Comparison of ENCODE assay signal across 11 mouse cellular contexts in genomic region chr5:137377176-137377575, GRCm38 (mm10). TPM values are rescaled to one million over a fixed set of nuclear protein-coding genes. Genes with fewer than 3 reads are reported as not detected.
DNase-seq lines count a peak whose midpoint lies in the region; ATAC-seq lines count a peak whose summit lies in the region.
"Had no signal": no experiment of that assay in that cellular context is flagged by ENCODE, and none has a peak within 500 bp of the region (broad histone marks: within the 10 kb centered on the region; RNA-seq: fewer than 3 reads in every experiment).

No protein-coding gene starts in this region.

- peaks cover 19% of the 10 kb centered on the region for H3K4me1 ChIP-seq in hindbrain, embryonic 12.5 days
- H3K4me1 ChIP-seq in hindbrain, embryonic 14.5 days (replicated peaks; ENCODE audit: control insufficient read depth, insufficient read depth, low read length), result no peaks in the 10 kb centered on the region; the same call in 1 of the 2 replicates
- H3K4me1 ChIP-seq in embryonic facial prominence, embryonic 11.5 days (ENCODE audit: control insufficient read depth, insufficient read depth, low read length), result no peaks in the 10 kb centered on the region; the same call in 1 of the 2 replicates
- peaks cover 10% of the 10 kb centered on the region for H3K4me1 ChIP-seq in intestine, embryonic 16.5 days (ENCODE audit: control insufficient read depth, insufficient read depth, low read length)
- H3K4me1 ChIP-seq: liver, embryonic 15.5 days had no signal

- no peak for ATAC-seq in hindbrain, embryonic 12.5 days (ENCODE audit: low FRiP score)
- ATAC-seq in hindbrain, embryonic 14.5 days (ENCODE audit: low FRiP score), result no peak
- peak; percentile 45 for ATAC-seq in embryonic facial prominence, embryonic 11.5 days (replicated peaks; ENCODE audit: insufficient number of reproducible peaks, low FRiP score, low TSS enrichment, low read depth)
- ATAC-seq in intestine, embryonic 16.5 days, result peak; percentile 9
- ATAC-seq in erythroid progenitor cell, adult 5-6 weeks (replicated peaks; ENCODE audit: low FRiP score, poor library complexity, severe bottlenecking), result no peak
- no peak for ATAC-seq in cerebellum, adult (ENCODE audit: insufficient number of reproducible peaks, low FRiP score, low TSS enrichment)

- 46% methylated on average over 11 of the region's 11 CpGs for WGBS in hindbrain, embryonic 12.5 days
- 30% methylated on average over 10 of the region's 11 CpGs for WGBS in hindbrain, embryonic 14.5 days
- WGBS in embryonic facial prominence, embryonic 11.5 days, result 26% methylated on average over 10 of the region's 11 CpGs
- 20% methylated on average over 10 of the region's 11 CpGs for WGBS in intestine, embryonic 16.5 days

- no peak for DNase-seq in hindbrain, embryonic 14.5 days (ENCODE audit: low spot score)
- peak; percentile 31 for DNase-seq in embryonic facial prominence, embryonic 11.5 days (ENCODE audit: low spot score)
- DNase-seq in lung, postnatal 14 days, result peak; percentile 15
- no peak for DNase-seq in urinary bladder, postnatal 10 days (ENCODE audit: low spot score)
- DNase-seq: gastrocnemius, postnatal 14 days; right cerebral cortex, postnatal 14 days had no signal

- no peak overlapping the region for H3K9ac ChIP-seq in hindbrain, embryonic 12.5 days
- H3K9ac ChIP-seq in hindbrain, embryonic 14.5 days, result no peak overlapping the region
- no peak overlapping the region for H3K9ac ChIP-seq in embryonic facial prominence, embryonic 11.5 days (replicated peaks; ENCODE audit: low read length)
- H3K9ac ChIP-seq in intestine, embryonic 16.5 days (ENCODE audit: low read depth, low read length), result no peak overlapping the region
- H3K9ac ChIP-seq: liver, embryonic 15.5 days had no signal

- H3K27ac ChIP-seq in hindbrain, embryonic 12.5 days, result no peak overlapping the region
- H3K27ac ChIP-seq in hindbrain, embryonic 14.5 days, result no peak overlapping the region
- no peak overlapping the region; the same call in 1 of the 2 replicates for H3K27ac ChIP-seq in embryonic facial prominence, embryonic 11.5 days (replicated peaks; ENCODE audit: low read depth, low read length)
- no peak overlapping the region for H3K27ac ChIP-seq in intestine, embryonic 16.5 days (ENCODE audit: low read length)
- H3K27ac ChIP-seq: liver, embryonic 15.5 days had no signal

- no peaks in the 10 kb centered on the region for H3K27me3 ChIP-seq in hindbrain, embryonic 12.5 days
- H3K27me3 ChIP-seq in hindbrain, embryonic 14.5 days (ENCODE audit: control insufficient read depth, insufficient read depth, low read length), result no peaks in the 10 kb centered on the region
- H3K27me3 ChIP-seq in embryonic facial prominence, embryonic 11.5 days (ENCODE audit: control insufficient read depth, insufficient read depth, low read length), result no peaks in the 10 kb centered on the region
- H3K27me3 ChIP-seq in intestine, embryonic 16.5 days (replicated peaks; ENCODE audit: control insufficient read depth, insufficient read depth, low read length), result no peaks in the 10 kb centered on the region
- H3K27me3 ChIP-seq: liver, embryonic 15.5 days had no signal

- H3K9me3 ChIP-seq in hindbrain, embryonic 12.5 days (replicated peaks), result no peaks in the 10 kb centered on the region
- H3K9me3 ChIP-seq in hindbrain, embryonic 14.5 days (ENCODE audit: control insufficient read depth, low read length), result no peaks in the 10 kb centered on the region
- H3K9me3 ChIP-seq in embryonic facial prominence, embryonic 11.5 days (replicated peaks; ENCODE audit: control insufficient read depth, low read length), result no peaks in the 10 kb centered on the region
- no peaks in the 10 kb centered on the region for H3K9me3 ChIP-seq in intestine, embryonic 16.5 days (ENCODE audit: control insufficient read depth, low read length)
- H3K9me3 ChIP-seq: liver, embryonic 15.5 days had no signal

- no peak overlapping the region for H3K4me3 ChIP-seq in hindbrain, embryonic 12.5 days
- no peak overlapping the region for H3K4me3 ChIP-seq in hindbrain, embryonic 14.5 days (replicated peaks; ENCODE audit: low read length)
- H3K4me3 ChIP-seq in embryonic facial prominence, embryonic 11.5 days (ENCODE audit: low read depth, low read length), result no peak overlapping the region
- no peak overlapping the region for H3K4me3 ChIP-seq in intestine, embryonic 16.5 days (ENCODE audit: low read length)
- H3K4me3 ChIP-seq: liver, embryonic 15.5 days had no signal

- H3K4me2 ChIP-seq in hindbrain, embryonic 12.5 days (replicated peaks), result peak overlapping the region; percentile 27
- H3K4me2 ChIP-seq in hindbrain, embryonic 14.5 days (replicated peaks), result no peak overlapping the region
- H3K4me2 ChIP-seq in embryonic facial prominence, embryonic 11.5 days (ENCODE audit: low read depth, low read length), result no peak overlapping the region
- peak overlapping the region; percentile 13; the same call in 1 of the 2 replicates for H3K4me2 ChIP-seq in intestine, embryonic 16.5 days (ENCODE audit: low read depth, low read length)
- H3K4me2 ChIP-seq: liver, embryonic 15.5 days had no signal

- H3K36me3 ChIP-seq in hindbrain, embryonic 12.5 days, result peaks cover 29% of the 10 kb centered on the region
- peaks cover 13% of the 10 kb centered on the region; the same call in 1 of the 2 replicates for H3K36me3 ChIP-seq in hindbrain, embryonic 14.5 days (replicated peaks; ENCODE audit: control insufficient read depth, insufficient read depth)
- H3K36me3 ChIP-seq in embryonic facial prominence, embryonic 11.5 days (replicated peaks; ENCODE audit: control insufficient read depth, insufficient read depth, low read depth, low read length), result peaks cover 8% of the 10 kb centered on the region
- peaks cover 14% of the 10 kb centered on the region for H3K36me3 ChIP-seq in intestine, embryonic 16.5 days (ENCODE audit: control insufficient read depth, insufficient read depth, low read length)

RNA-seq across cellular contexts. Expression of gene Ephb4, which starts 27.3 kb away (rescaled TPM):
- polyA plus RNA-seq in hindbrain, embryonic 12.5 days (2016; fragmentation: Nextera tagmentation; extraction: Ambion mirVana), result 40.9 and 45.0 TPM in 2 replicates
- 8.7 and 9.0 TPM in 2 replicates for polyA plus RNA-seq in hindbrain, embryonic 14.5 days (2014; fragmentation: Nextera tagmentation; extraction: Ambion mirVana)
- polyA plus RNA-seq in embryonic facial prominence, embryonic 11.5 days (2014; fragmentation: Nextera tagmentation; extraction: Ambion mirVana), result 46.4 and 52.3 TPM in 2 replicates
- 29.9 and 31.2 TPM in 2 replicates for polyA plus RNA-seq in intestine, embryonic 16.5 days (2015; fragmentation: Nextera tagmentation; extraction: Ambion mirVana)
- 0.42 TPM in 1 of 2 replicates, not detected in the other for total RNA-seq in erythroid progenitor cell, adult 5-6 weeks (2015; ENCODE audit: low replicate concordance)
- not detected in 2 replicates for total RNA-seq in erythroid progenitor cell, adult 5-6 weeks (2017; ENCODE audit: low replicate concordance)

RNA-seq across cellular contexts. Expression of gene Slc12a9, which starts 43.8 kb away (rescaled TPM):
- polyA plus RNA-seq in hindbrain, embryonic 12.5 days (2016; fragmentation: Nextera tagmentation; extraction: Ambion mirVana), result 21.9 and 23.6 TPM in 2 replicates
- polyA plus RNA-seq in hindbrain, embryonic 14.5 days (2014; fragmentation: Nextera tagmentation; extraction: Ambion mirVana), result 14.9 and 17.6 TPM in 2 replicates
- polyA plus RNA-seq in embryonic facial prominence, embryonic 11.5 days (2014; fragmentation: Nextera tagmentation; extraction: Ambion mirVana), result 3.0 and 4.2 TPM in 2 replicates
- 14.7 and 15.7 TPM in 2 replicates for polyA plus RNA-seq in intestine, embryonic 16.5 days (2015; fragmentation: Nextera tagmentation; extraction: Ambion mirVana)
- total RNA-seq in erythroid progenitor cell, adult 5-6 weeks (2015; ENCODE audit: low replicate concordance), result 0.72 and 1.7 TPM in 2 replicates
- total RNA-seq in erythroid progenitor cell, adult 5-6 weeks (2017; ENCODE audit: low replicate concordance), result 0.15 and 0.64 TPM in 2 replicates

Comparison
In these comparisons a context has a peak if more than half of its experiments do, and no peak if none do; other contexts are left out.
1. H3K4me2 ChIP-seq: peak in hindbrain, embryonic 12.5 days (single experiment) and intestine, embryonic 16.5 days (single experiment); none in hindbrain, embryonic 14.5 days (single experiment) and embryonic facial prominence, embryonic 11.5 days (single experiment).
2. ATAC-seq: peak in embryonic facial prominence, embryonic 11.5 days (single experiment) and intestine, embryonic 16.5 days (single experiment); none in hindbrain, embryonic 12.5 days (single experiment), hindbrain, embryonic 14.5 days (single experiment), erythroid progenitor cell, adult 5-6 weeks (single experiment) and cerebellum, adult (single experiment).
3. DNase-seq: peak in embryonic facial prominence, embryonic 11.5 days (single experiment) and lung, postnatal 14 days (single experiment); none in hindbrain, embryonic 14.5 days (single experiment) and urinary bladder, postnatal 10 days (single experiment).